Mouse (Mus musculus) embryo, embryonic 11.5 days (tissue): ENCODE results near the gene Stx2.

Experiments
- DNase-seq: peaks from one replicate; pipeline ENCODE4 v3.0.0-alpha.2; 2012; ENCODE audit warnings: low read depth, low spot score

Stx2 gene

DNA sequence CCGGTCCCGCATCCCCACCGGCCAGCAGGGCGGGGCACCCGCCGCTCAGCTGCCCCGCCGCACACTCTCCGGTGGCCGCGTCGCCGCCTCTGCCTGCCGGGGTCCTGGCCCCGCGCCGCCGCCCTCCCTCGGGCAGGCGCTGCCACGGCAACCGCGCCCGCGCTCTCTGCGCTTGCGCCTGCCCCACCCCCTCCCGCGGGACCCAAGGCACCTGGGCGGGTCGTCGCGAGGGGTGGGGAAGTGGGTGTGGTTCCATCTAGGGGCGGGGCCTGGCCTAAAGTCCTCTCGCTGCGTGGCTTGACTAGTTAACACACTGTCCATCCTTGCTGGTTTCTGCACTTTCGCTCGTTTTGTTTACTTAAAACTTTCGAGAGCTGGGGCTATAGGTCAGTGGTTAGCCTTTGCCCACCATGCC, at the start of gene Stx2:
Stx2 (minus strand) TSS at position 163 of the 415 bp plus-strand sequence.
- DNase-seq: peak; percentile 88

GRCm38 (mm10) chr5:129054675-129055284, 46.4 kb upstream of the Stx2 start:
- no peak for DNase-seq

- no peak for DNase-seq
These were observed 44.4 kb upstream of the Stx2 start for GRCm38 (mm10) chr5:129052636-129053355.

DNA sequence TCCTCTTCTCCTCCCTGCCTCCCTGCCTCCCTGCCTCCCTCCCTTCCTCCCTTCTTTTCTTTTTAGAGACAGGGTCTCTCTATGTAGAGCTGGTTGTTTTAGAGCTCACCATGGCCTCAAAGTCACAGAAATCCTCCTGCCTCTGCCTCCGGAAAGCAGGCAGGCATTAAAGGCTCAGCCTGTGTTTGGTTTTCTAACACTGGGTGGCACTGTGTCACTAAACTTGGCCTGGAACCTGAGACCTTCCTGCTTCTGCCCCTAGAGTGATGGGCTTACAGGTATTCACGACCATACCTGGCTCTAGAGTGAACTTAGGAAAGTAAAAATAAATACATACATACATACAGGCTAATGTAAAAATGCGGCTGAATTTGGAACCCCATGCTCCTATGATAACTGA, 43.5 kb upstream of the Stx2 start:
- DNase-seq: no peak

GRCm38 (mm10) chr5:129049372-129049771, 41.0 kb upstream of the Stx2 start:
- no peak for DNase-seq

- DNase-seq: no peak
These were observed 37.5 kb upstream of the Stx2 start for GRCm38 (mm10) chr5:129045641-129046580.

GRCm38 (mm10) chr5:129037739-129038138, 29.4 kb upstream of the Stx2 start:
- DNase-seq: no peak

DNA sequence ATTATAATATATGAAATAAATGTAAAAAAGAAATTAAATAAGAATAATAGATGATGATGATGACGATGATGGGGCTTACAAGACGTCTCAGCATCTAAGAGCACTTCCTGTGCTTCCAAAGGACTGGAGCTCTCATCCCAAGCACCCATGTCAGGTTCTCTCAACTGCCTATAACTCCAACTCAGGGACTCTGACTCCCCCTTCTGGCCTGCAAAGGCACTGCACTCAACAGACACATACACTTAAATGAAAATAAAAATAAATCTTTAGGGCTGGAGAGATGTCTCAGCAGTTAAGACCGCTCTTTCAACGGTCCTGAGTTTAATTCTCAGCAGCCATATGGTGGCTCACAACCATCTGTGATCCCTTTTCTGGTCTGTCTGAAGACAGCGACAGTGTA, 28.3 kb upstream of the Stx2 start:
- DNase-seq: no peak

GRCm38 (mm10) chr5:129029131-129029723, 20.9 kb upstream of the Stx2 start:
- no peak for DNase-seq

GRCm38 (mm10) chr5:129026637-129027036, 18.3 kb upstream of the Stx2 start:
- DNase-seq: no peak

DNA sequence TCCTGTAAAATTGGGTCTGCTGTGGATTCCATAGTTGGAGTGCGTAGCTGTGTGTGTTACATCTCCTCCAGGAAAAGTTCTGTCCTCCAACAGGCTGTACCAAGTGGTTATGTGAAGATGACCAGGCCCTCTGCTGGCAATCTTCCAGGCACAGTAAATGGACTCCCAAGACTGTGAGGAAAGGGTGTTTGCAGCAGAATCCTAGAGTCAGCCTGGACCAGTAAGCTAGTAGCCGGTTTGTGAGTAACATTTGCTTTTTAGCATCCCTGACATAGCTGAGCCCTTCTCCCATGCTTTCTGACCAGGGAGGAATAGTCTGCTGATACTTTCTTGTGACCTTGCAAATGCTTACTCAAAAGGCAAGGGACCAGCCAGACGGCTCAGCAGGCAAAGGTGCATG, 17.8 kb upstream of the Stx2 start:
- DNase-seq: no peak

- DNase-seq: no peak
These were observed 17.4 kb upstream of the Stx2 start for GRCm38 (mm10) chr5:129025725-129026124.

DNA sequence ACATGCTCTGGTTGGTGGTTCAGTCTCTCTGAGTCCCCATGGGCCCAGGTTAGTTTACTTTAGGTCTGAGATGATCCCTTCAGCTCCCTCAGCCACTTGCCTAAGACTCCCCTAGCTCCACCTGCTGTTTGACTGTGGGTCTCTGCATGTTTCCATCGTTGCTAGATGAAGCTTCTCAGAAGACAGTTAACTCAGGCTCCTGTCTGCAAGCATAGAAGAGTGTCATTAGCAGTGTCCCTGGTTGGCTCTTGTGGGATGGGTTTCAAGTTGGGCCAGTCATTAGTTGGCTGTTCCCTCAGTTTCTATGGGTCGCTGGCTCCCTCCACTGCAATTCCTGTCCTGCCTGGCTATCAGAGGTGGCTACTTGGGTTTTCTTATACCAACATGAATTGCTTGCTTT, 16.7 kb upstream of the Stx2 start:
- no peak for DNase-seq

DNA sequence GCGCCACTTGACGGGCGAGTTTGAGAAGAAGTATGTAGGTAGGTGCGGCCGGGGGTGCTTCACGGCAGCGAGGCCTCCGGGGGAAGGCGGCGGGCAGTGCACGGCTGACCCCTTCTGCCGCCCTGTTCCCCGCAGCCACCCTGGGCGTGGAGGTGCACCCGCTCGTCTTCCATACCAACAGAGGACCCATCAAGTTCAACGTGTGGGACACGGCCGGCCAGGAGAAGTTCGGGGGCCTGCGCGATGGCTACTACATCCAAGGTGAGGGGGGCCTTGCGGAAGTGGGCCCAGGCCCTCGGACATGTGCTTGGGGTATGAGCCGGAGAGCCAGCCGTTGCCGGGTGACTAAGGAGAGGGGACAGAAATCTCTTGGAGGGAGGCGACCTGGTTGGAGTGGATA, 12.4 kb upstream of the Stx2 start:
- no peak for DNase-seq

GRCm38 (mm10) chr5:129020300-129020668, 11.9 kb upstream of the Stx2 start:
- DNase-seq: peak; percentile 55

DNA sequence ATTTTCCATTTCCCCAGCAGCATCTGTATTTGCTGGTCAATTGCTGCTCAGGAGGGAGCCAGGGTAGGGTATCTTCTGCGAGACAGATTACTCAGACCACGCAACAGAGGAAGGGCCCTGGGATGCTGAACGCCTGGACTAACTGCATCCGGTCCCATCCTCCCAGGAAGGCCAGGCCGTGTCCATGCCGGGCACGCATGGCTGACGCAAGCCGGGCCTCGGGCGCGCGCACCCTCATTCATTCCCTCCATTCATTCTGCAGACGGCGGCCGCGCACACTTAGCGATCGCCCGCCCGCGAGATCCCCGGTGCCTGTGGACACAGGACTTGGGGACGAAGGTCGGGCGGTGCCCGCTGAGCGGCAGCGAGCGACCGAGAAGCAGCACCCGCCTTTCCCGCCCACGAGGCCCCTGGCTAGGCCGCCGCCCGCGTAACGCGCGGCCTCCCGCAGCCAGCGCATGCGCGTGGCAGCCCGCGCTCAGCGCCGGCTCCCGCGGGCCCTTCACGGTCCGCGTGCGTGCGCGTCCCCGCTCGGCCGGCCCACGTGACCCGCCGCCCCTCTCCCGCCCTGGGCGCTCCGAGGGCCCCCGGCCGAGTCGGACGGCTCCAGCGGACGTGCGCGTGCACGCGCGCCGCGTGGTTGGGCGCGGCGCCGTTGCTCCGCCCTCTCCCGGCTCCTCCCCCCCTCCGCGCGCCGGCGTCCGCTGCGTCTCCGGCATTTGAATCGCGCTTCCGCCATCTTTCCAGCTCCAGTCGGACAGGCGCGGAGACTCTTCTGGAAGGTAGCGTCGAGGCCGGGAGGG, 11.3 kb upstream of the Stx2 start, which contains the start of gene Ran:
Ran (plus strand) TSS at position 573 of the 803 bp plus-strand sequence.
- DNase-seq: peak; percentile 93

DNA sequence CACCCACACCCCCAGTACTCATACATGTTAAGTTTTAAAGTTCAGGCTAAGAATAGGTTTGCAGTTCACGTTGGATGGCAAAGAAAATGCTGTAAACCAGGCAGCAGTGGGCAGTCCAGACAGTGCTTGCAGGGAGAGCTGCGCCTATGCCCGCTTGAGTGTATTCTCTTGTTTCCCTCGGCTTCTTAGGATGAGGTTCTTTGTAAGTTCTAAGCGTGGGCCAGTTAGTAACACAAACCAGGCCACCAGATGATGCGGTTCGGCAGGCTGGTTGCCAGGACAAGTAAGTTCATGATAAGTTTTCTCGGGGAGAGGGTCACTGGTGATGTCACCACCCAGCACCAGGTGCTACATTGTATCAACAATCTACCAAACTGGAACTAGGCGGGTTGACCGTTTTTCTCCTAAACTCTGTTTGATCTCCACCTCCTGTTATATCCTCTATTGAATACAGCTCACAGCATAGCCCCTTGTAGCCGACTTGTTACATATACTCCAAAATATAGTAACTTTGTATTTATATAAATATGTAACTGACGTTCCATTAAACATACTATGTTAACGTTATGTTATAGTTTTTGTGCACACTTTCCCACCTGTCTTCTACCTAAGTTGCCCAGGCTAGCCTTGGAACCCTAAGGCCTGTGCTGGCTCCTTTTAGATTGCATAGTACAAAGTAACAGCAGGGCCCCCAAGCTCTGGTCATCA, 10.6 kb upstream of the Stx2 start:
- no peak for DNase-seq

DNA sequence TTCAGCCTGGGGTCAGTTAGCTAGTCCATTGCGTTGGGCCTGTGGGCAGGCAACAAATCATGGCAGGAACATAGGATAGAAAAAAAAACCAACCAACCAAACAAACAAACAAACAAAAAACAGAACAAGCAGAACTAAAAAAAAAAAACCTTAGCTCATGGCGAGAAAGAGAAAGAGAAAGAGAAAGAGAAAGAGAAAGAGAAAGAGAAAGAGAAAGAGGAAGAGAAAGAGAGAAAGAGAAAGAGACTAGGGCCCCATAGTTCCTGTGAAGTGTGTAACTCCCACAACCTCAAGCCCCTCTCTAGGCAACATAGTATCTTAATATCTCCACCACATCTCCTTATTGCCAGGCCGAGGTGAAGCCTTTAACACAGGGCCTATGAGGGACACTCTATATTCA, 8.0 kb upstream of the Stx2 start:
- DNase-seq: no peak

DNA sequence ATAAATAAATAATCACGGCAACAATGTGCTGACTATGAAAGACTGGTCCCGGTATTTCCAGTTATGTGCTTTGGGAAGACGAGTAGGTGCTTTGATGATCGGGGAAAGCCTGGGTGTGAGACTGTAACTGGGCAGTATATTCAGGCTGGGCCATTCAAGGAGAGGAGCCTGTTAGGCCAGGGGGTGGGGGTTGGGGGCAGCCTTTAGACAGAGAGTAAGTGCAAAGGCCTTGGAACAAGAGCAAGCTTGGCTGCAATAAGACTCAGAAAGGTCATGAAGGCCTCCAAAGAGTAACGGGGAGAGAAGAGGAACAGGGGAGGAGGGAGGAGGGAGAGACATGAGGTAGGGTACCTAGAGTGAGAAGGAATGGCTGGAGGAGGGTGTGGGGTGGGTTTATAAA, 7.2 kb upstream of the Stx2 start:
- DNase-seq: no peak

GRCm38 (mm10) chr5:129015020-129015419, 6.6 kb upstream of the Stx2 start:
- DNase-seq: no peak
